Mouse (Mus musculus): ENCODE measurements around the gene Lpcat2b.

DNA sequence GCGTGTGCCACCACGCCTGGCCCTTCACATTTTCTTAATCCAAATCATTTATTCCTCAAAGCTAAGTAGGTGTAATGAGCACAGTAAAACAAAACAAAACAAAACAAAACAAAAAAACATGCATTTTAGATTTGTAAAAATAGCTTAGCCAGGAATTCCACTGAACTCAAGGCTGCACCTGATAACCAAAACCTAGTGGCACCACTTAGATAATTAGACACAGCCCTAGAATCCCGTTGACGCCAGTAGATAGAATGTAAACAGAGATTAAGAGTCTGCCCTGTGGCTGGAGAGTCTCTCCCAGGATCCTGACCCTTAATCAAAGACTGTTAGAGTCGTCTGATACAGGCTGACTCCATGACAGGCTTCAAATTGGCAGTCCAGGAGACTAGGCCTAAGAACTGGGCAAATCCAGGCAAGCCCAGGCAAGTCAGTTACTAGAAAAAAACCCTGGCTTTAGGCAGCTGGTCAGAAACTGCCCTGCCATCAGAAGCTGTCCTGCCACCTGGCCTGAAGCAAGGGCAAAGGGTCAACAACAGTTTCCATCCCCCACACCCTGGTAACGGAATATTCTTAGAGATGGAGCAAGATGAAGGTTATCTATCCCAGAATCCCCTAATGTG is 5.3 kb downstream of the Lpcat2b start:
- TF ChIP-seq GATA2 (IDR thresholded peaks at IDR 0.05; ENCODE audit: borderline replicate concordance, low read depth, low read length) (no peak), CTCF (IDR thresholded peaks at IDR 0.05; ENCODE audit: low read depth, low read length) (no peak)

Measured in G1E (cell line).